Mouse (Mus musculus) limb, embryonic 14.5 days (tissue): ENCODE measurements at regions not wholly inside any gene's neighbourhood (a gene's known extent, or its start where the extent isn't known, plus 50 kb on each side); places are given as distances from the start of the nearest gene placed in this dataset.

Source experiments
- ATAC-seq: fragments of 200-750 bp; cut with Nextera tagmentation; 2 replicates; pipeline ENCODE4 v1.8.0; 2017; ENCODE audit warnings: low read depth, moderate number of reproducible peaks, moderate TSS enrichment; ENCODE audit not compliant: low FRiP score
- DNase-seq: peaks from one replicate; pipeline ENCODE4 v3.0.0-alpha.2; 2015; ENCODE audit warnings: low spot score
- H3K27ac ChIP-seq: fragments of 300-500 bp; sonication (generic); replicated peaks from 2 replicates; pipeline ENCODE4 v1.5.1; 2014; ENCODE audit warnings: low read depth, mild to moderate bottlenecking, low read length, moderate library complexity, mixed read lengths
- H3K27me3 ChIP-seq: fragments of 300-500 bp; sonication (generic); 2 replicates; pipeline ENCODE4 v1.6.1; 2014; ENCODE audit warnings: low read length, mixed read lengths; ENCODE audit not compliant: control insufficient read depth, insufficient read depth
- H3K36me3 ChIP-seq: fragments of 300-500 bp; sonication (generic); 2 replicates; pipeline ENCODE4 v1.6.1; 2014; ENCODE audit warnings: mild to moderate bottlenecking, low read length, moderate library complexity, mixed read lengths; ENCODE audit not compliant: control insufficient read depth, insufficient read depth
- H3K4me1 ChIP-seq: fragments of 300-500 bp; sonication (generic); 2 replicates; pipeline ENCODE4 v1.6.1; 2014; ENCODE audit warnings: antibody characterized with exemption, low read length, mixed read lengths; ENCODE audit not compliant: control insufficient read depth, insufficient read depth
- H3K4me2 ChIP-seq: fragments of 300-500 bp; sonication (generic); replicated peaks from 2 replicates; pipeline ENCODE4 v1.6.1; 2014; ENCODE audit warnings: low read depth, mild to moderate bottlenecking, low read length, moderate library complexity; ENCODE audit not compliant: severe bottlenecking
- H3K4me3 ChIP-seq: fragments of 300-500 bp; sonication (generic); replicated peaks from 2 replicates; pipeline ENCODE4 v1.5.1; 2014; ENCODE audit warnings: low read length
- H3K9ac ChIP-seq: fragments of 300-500 bp; sonication (generic); 2 replicates; pipeline ENCODE4 v1.6.1; 2014; ENCODE audit warnings: mild to moderate bottlenecking, low read depth, low read length, moderate library complexity; ENCODE audit not compliant: severe bottlenecking
- H3K9me3 ChIP-seq: fragments of 300-500 bp; sonication (generic); 2 replicates; pipeline ENCODE4 v1.6.1; 2016; ENCODE audit warnings: low read length; ENCODE audit not compliant: control insufficient read depth
- POLR2A ChIP-seq: fragments of 200-500 bp; IDR thresholded peaks from 2 replicates; pipeline ENCODE4 v1.8.0; 2012; ENCODE audit warnings: inconsistent platforms, mild to moderate bottlenecking, moderate library complexity, borderline replicate concordance; ENCODE audit not compliant: insufficient read depth, insufficient read length; ENCODE audit errors: extremely low read depth
- WGBS: fragments of 180-500 bp; shearing (Covaris S2); extraction: QIAGEN DNeasy Blood & Tissue Kit; methylation state at CpG from one replicate; pipeline ENCODE4 v1.1.7; 2014; 5-methylcytosine and 5-hydroxymethylcytosine counted together

DNA sequence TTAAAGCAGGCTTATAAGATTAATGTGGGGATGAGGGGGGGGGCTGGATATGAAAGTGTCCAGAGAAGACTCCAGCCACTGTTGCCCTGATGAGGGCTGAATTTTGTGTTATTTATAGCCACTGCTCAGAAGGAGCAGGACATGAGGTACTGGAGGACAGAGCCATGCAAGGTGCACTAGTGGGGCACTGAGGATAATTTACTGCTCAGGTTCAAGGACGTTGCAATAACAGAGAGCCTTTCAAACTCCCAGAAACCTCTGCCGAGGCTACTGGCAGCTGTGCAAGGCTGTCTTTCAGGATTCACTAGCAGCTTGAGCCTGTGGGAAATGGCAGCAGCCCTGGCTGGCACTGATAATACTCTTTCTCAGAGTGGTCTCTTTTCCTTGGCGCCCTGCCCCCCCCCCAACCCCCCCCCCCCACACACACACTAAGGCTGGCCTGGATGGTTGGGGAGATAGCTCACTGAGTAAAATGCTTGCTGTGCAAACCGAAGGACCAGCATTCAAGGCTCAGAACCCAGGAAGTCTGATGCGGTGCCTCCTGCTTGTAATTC is 416.7 kb upstream of the Ercc4 start:
- WGBS, result 46% methylated on average over 4 of the region's 5 CpGs
- DNase-seq (no peak), ATAC-seq (no peak)
- Histone ChIP-seq H3K27me3 (no peaks in the 10 kb centered on the region), H3K4me1 (no peaks in the 10 kb centered on the region), H3K9me3 (no peaks in the 10 kb centered on the region), H3K36me3 (no peaks in the 10 kb centered on the region), H3K4me3 (no peak overlapping the region), H3K27ac (no peak overlapping the region), H3K9ac (no peak overlapping the region), H3K4me2 (no peak overlapping the region)
- TF ChIP-seq POLR2A, result no peak

DNA sequence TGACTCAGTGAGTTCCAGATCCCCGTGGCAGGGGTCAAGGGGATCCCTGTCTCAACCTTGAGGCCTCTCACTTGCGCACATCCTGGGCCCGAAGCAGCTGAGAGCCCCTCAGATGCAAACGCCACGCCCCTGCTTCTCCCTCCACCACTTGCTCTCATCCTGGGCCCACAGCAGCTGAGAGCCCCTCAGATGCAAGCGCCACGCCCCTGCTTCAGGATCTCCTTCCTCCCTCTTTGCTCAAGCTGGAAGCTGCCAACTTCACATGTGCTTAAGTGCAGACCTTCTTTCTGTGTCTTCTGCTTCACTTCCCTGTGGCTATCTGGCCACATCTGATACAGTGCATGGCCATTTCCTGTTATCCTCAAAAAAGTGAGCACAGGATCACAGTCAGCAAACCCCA is 416.1 kb upstream of the Ercc4 start:
- DNase-seq (no peak), ATAC-seq (no peak)
- no peak for TF ChIP-seq POLR2A
- Histone ChIP-seq H3K9ac (no peak overlapping the region), H3K9me3 (no peaks in the 10 kb centered on the region), H3K4me1 (no peaks in the 10 kb centered on the region), H3K27ac (no peak overlapping the region), H3K4me2 (no peak overlapping the region), H3K27me3 (no peaks in the 10 kb centered on the region), H3K36me3 (no peaks in the 10 kb centered on the region), H3K4me3 (no peak overlapping the region)
- 51% methylated on average over 7 of the region's 7 CpGs for WGBS

DNA sequence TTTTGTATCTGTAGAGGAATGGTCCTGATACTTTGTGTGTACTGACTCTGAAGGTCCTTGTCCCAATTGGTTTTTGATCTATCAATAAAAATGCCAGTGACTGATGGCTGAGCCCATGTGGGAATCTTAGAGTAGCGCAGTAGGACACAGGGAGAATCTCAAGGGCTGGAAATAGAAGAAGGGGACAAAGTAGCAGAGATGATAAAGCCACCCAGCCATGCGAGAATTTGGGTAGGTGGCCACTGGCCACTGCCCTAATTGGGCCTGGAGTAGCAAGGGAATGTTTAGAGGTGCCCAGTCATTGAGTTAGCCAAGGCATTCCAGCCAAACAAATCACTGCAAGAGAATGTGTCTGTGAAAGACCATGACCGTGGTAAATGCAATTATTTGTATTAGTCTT is 414.8 kb upstream of the Ercc4 start:
- no peak for ATAC-seq
- Histone ChIP-seq H3K4me1 (no peaks in the 10 kb centered on the region), H3K27ac (no peak overlapping the region), H3K27me3 (no peaks in the 10 kb centered on the region), H3K4me2 (no peak overlapping the region), H3K9ac (no peak overlapping the region), H3K4me3 (no peak overlapping the region), H3K9me3 (no peaks in the 10 kb centered on the region), H3K36me3 (no peaks in the 10 kb centered on the region)
- TF ChIP-seq POLR2A, result no peak
- 76% methylated on average over 3 of the region's 3 CpGs for WGBS
- DNase-seq, result no peak

DNA sequence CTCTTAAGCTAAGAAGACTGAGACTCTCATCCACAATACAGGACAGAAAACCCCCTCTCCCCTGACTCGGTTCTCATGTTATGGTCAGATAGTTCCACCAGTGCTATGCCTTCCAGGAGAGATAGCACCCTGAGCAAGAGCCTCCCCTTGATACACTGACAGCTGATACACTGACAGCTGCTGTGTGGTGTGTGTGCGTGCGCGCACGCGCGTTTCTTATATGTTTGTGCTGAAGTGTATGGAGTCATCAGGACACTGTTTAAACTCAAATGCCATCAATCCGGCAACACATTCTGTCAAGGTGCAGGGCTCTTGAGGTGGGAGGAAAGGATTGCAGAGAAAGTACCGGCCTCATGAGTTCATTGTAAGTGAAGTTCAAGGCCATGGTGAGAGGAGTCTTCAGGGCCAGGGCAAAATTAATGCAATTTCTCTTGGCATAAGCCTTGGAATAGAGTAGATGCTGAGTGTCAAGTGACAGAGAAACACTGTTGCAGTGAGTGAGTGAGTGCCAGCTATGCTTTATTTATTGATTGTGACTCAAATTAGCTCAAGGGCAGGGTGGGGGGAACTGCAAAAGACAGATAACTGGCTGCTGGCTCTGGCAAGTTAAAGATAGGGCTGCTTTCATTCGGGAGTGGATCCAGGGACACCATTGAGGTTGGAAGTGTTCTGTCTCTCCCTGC is 412.4 kb upstream of the Ercc4 start:
- Histone ChIP-seq H3K4me1 (no peaks in the 10 kb centered on the region), H3K9ac (no peak overlapping the region), H3K27me3 (no peaks in the 10 kb centered on the region), H3K36me3 (no peaks in the 10 kb centered on the region), H3K4me2 (no peak overlapping the region), H3K4me3 (no peak overlapping the region), H3K9me3 (no peaks in the 10 kb centered on the region), H3K27ac (no peak overlapping the region)
- no peak for TF ChIP-seq POLR2A
- DNase-seq, result no peak
- 92% methylated on average over 10 of the region's 10 CpGs for WGBS
- no peak for ATAC-seq

DNA sequence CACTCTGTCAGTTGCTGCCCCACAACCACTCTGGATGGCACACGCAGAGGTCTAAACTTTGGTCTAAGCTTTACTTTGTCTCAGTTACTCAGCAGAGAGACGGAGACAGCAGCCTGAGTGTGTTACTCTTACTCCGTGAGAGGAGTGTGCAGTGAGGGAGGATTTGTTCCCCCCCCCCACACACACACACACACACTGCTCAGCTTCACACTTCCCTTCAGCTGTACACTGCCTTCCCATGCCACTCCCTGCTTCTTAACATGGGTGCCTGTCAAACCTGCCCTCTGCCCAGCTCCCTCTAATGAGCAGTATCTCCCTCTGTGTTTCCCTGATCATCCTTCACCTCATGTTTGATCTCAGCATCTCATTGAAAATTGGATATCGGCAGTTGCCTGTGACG is 409.9 kb upstream of the Ercc4 start:
- DNase-seq (no peak), ATAC-seq (no peak)
- no peaks in the 10 kb centered on the region for H3K4me1 ChIP-seq
- WGBS, result 78% methylated on average over 5 of the region's 5 CpGs
- no peaks in the 10 kb centered on the region for H3K36me3 ChIP-seq
- no peaks in the 10 kb centered on the region for H3K9me3 ChIP-seq
- H3K4me3 ChIP-seq, result no peak overlapping the region
- no peak overlapping the region for H3K9ac ChIP-seq
- no peak overlapping the region for H3K4me2 ChIP-seq
- no peaks in the 10 kb centered on the region for H3K27me3 ChIP-seq
- no peak overlapping the region for H3K27ac ChIP-seq
- no peak for TF ChIP-seq POLR2A
